Comparison of ENCODE assay signal across 33 mouse cellular contexts in genomic region chr12:56669451-56670122, GRCm38 (mm10). TPM values are rescaled to one million over a fixed set of nuclear protein-coding genes. Genes with fewer than 3 reads are reported as not detected.
A peak's percentile ranks its signal among the peaks of the same experiment; 100 is the strongest.
DNase-seq lines count a peak whose midpoint lies in the region; ATAC-seq and TF ChIP-seq lines count a peak whose summit lies in the region.
"Had no signal": no experiment of that assay in that cellular context is flagged by ENCODE, and none has a peak within 500 bp of the region (broad histone marks: within the 10 kb centered on the region; RNA-seq: fewer than 3 reads in every experiment).

No protein-coding gene starts in this region.

- no peaks in the 10 kb centered on the region for H3K4me1 ChIP-seq in embryonic facial prominence, embryonic 11.5 days (ENCODE audit: control insufficient read depth, insufficient read depth, low read length)
- H3K4me1 ChIP-seq in limb, embryonic 14.5 days (ENCODE audit: control insufficient read depth, insufficient read depth, low read length) = peaks cover 7% of the 10 kb centered on the region
- H3K4me1 ChIP-seq in kidney, embryonic 16.5 days (ENCODE audit: insufficient read depth, low read length) = no peaks in the 10 kb centered on the region
- H3K4me1 ChIP-seq: heart, embryonic 13.5 days; hindbrain, embryonic 10.5 days; hindbrain, embryonic 15.5 days; lung, embryonic 15.5 days; midbrain, embryonic 13.5 days; neural tube, embryonic 13.5 days; stomach, embryonic 15.5 days had no signal

- no peak overlapping the region for H3K27ac ChIP-seq in embryonic facial prominence, embryonic 11.5 days (replicated peaks; ENCODE audit: low read depth, low read length)
- peak overlapping the region; percentile 28; the same call in 1 of the 2 replicates for H3K27ac ChIP-seq in limb, embryonic 14.5 days (replicated peaks; ENCODE audit: low read depth, low read length)
- H3K27ac ChIP-seq in kidney, embryonic 16.5 days (ENCODE audit: low read length) = no peak overlapping the region
- H3K27ac ChIP-seq: heart, adult 2 months; heart, embryonic 13.5 days; hindbrain, embryonic 10.5 days; hindbrain, embryonic 15.5 days; lung, embryonic 15.5 days; midbrain, embryonic 13.5 days; neural tube, embryonic 13.5 days; stomach, embryonic 15.5 days had no signal

- H3K4me2 ChIP-seq in embryonic facial prominence, embryonic 11.5 days (ENCODE audit: low read depth, low read length) = no peak overlapping the region
- H3K4me2 ChIP-seq in limb, embryonic 14.5 days (replicated peaks; ENCODE audit: low read depth, low read length, severe bottlenecking) = peak overlapping the region; percentile 23
- no peak overlapping the region for H3K4me2 ChIP-seq in kidney, embryonic 16.5 days (replicated peaks; ENCODE audit: low read depth, low read length)
- H3K4me2 ChIP-seq: heart, embryonic 13.5 days; hindbrain, embryonic 15.5 days; liver, embryonic 11.5 days; lung, embryonic 15.5 days; midbrain, embryonic 13.5 days; neural tube, embryonic 13.5 days; stomach, embryonic 15.5 days had no signal

- peak; percentile 6 for DNase-seq in brain, embryonic 14.5 days (ENCODE audit: low read depth)
- peak; percentile 61 for DNase-seq in embryonic facial prominence, embryonic 11.5 days (ENCODE audit: low spot score)
- peak; percentile 76 for DNase-seq in forelimb bud, embryonic 11.5 days (ENCODE audit: low read depth, low spot score)
- DNase-seq in limb, embryonic 14.5 days (ENCODE audit: low spot score) = peak; percentile 73
- DNase-seq in ovary, postnatal 36 days (ENCODE audit: low spot score) = no peak
- DNase-seq: adrenal gland, adult 2 months; adrenal gland, postnatal 36 days; B cell, adult 2 months; cerebellum, adult 8-10 months; cerebellum, postnatal 25 days; gastrocnemius, postnatal 25 days; heart, adult 2 months; heart, postnatal 10 days; kidney, adult 11 months; kidney, postnatal 25 days; right cerebral cortex, postnatal 14 days; thymus, postnatal 25 days had no signal

- TF ChIP-seq POLR2A in brain, embryonic 14.5 days (IDR thresholded peaks at IDR 0.05; ENCODE audit: borderline replicate concordance, extremely low read depth, insufficient read depth, insufficient read length, poor library complexity, severe bottlenecking) = no peak
- no peak for TF ChIP-seq POLR2A in limb, embryonic 14.5 days (IDR thresholded peaks at IDR 0.05; ENCODE audit: borderline replicate concordance, extremely low read depth, insufficient read depth, insufficient read length)

- no peaks in the 10 kb centered on the region for H3K9me3 ChIP-seq in embryonic facial prominence, embryonic 11.5 days (replicated peaks; ENCODE audit: control insufficient read depth, low read length)
- no peaks in the 10 kb centered on the region for H3K9me3 ChIP-seq in limb, embryonic 14.5 days (ENCODE audit: control insufficient read depth, low read length)
- no peaks in the 10 kb centered on the region for H3K9me3 ChIP-seq in kidney, embryonic 16.5 days (ENCODE audit: low read length)
- H3K9me3 ChIP-seq: heart, embryonic 13.5 days; hindbrain, embryonic 10.5 days; hindbrain, embryonic 15.5 days; lung, embryonic 15.5 days; midbrain, embryonic 13.5 days; neural tube, embryonic 13.5 days; stomach, embryonic 15.5 days had no signal

- no peak overlapping the region for H3K4me3 ChIP-seq in embryonic facial prominence, embryonic 11.5 days (ENCODE audit: low read depth, low read length)
- H3K4me3 ChIP-seq in limb, embryonic 14.5 days (replicated peaks; ENCODE audit: low read length) = no peak overlapping the region
- no peak overlapping the region for H3K4me3 ChIP-seq in kidney, embryonic 16.5 days (ENCODE audit: low read length)
- H3K4me3 ChIP-seq: heart, adult 2 months; heart, embryonic 13.5 days; hindbrain, embryonic 10.5 days; hindbrain, embryonic 15.5 days; lung, embryonic 15.5 days; midbrain, embryonic 13.5 days; neural tube, embryonic 13.5 days; stomach, embryonic 15.5 days had no signal

- ATAC-seq in embryonic facial prominence, embryonic 11.5 days (replicated peaks; ENCODE audit: insufficient number of reproducible peaks, low FRiP score, low TSS enrichment, low read depth) = no peak; the same call in 1 of the 2 replicates
- peak; percentile 76 for ATAC-seq in limb, embryonic 14.5 days (ENCODE audit: low FRiP score, low read depth)
- no peak for ATAC-seq in kidney, embryonic 16.5 days (ENCODE audit: low FRiP score, low TSS enrichment)
- no peak for ATAC-seq in activated CD4-positive, CD25-positive, alpha-beta regulatory T cell, adult 4 months
- ATAC-seq: forebrain, embryonic 14.5 days; inflammation-experienced regulatory T-cells, adult 6 months; midbrain, embryonic 13.5 days had no signal

- H3K36me3 ChIP-seq in embryonic facial prominence, embryonic 11.5 days (replicated peaks; ENCODE audit: control insufficient read depth, insufficient read depth, low read depth, low read length) = no peaks in the 10 kb centered on the region
- no peaks in the 10 kb centered on the region for H3K36me3 ChIP-seq in limb, embryonic 14.5 days (ENCODE audit: control insufficient read depth, insufficient read depth, low read length)
- H3K36me3 ChIP-seq in kidney, embryonic 16.5 days (ENCODE audit: insufficient read depth, low read length) = no peaks in the 10 kb centered on the region
- H3K36me3 ChIP-seq: heart, embryonic 13.5 days; hindbrain, embryonic 10.5 days; hindbrain, embryonic 15.5 days; lung, embryonic 15.5 days; midbrain, embryonic 13.5 days; neural tube, embryonic 13.5 days; stomach, embryonic 15.5 days had no signal

- 47% methylated on average over 9 of the region's 9 CpGs for WGBS in embryonic facial prominence, embryonic 11.5 days
- WGBS in limb, embryonic 14.5 days = 33% methylated on average over 9 of the region's 9 CpGs
- WGBS in kidney, embryonic 16.5 days = 88% methylated on average over 9 of the region's 9 CpGs

- no peak overlapping the region for H3K9ac ChIP-seq in embryonic facial prominence, embryonic 11.5 days (replicated peaks; ENCODE audit: low read length)
- no peak overlapping the region for H3K9ac ChIP-seq in limb, embryonic 14.5 days (ENCODE audit: low read depth, low read length, severe bottlenecking)
- no peak overlapping the region for H3K9ac ChIP-seq in kidney, embryonic 16.5 days (replicated peaks; ENCODE audit: low read length)
- H3K9ac ChIP-seq: heart, embryonic 13.5 days; hindbrain, embryonic 15.5 days; lung, embryonic 15.5 days; midbrain, embryonic 13.5 days; neural tube, embryonic 13.5 days; stomach, embryonic 15.5 days had no signal

- H3K27me3 ChIP-seq in embryonic facial prominence, embryonic 11.5 days (ENCODE audit: control insufficient read depth, insufficient read depth, low read length) = no peaks in the 10 kb centered on the region
- no peaks in the 10 kb centered on the region for H3K27me3 ChIP-seq in limb, embryonic 14.5 days (ENCODE audit: control insufficient read depth, insufficient read depth, low read length)
- H3K27me3 ChIP-seq in kidney, embryonic 16.5 days (ENCODE audit: insufficient read depth, low read length) = peaks cover 4% of the 10 kb centered on the region; the same call in 1 of the 2 replicates
- H3K27me3 ChIP-seq: lung, embryonic 15.5 days; stomach, embryonic 15.5 days had no signal

- no peak for TF ChIP-seq CTCF in brain, embryonic 14.5 days (IDR thresholded peaks at IDR 0.05; ENCODE audit: borderline replicate concordance, extremely low read depth, insufficient read depth, insufficient read length)

RNA-seq across cellular contexts. Expression of gene Pax9, which starts 22.0 kb away (rescaled TPM):
- polyA plus RNA-seq in brain, embryonic 14.5 days (2012; rRNA removed) = 0.05 and 0.10 TPM in 2 replicates
- 10.5 and 11.9 TPM in 2 replicates for polyA plus RNA-seq in embryonic facial prominence, embryonic 11.5 days (2014; fragmentation: Nextera tagmentation; extraction: Ambion mirVana)
- 8.3 and 14.1 TPM in 2 replicates for polyA plus RNA-seq in limb, embryonic 14.5 days (2012; rRNA removed)
- polyA plus RNA-seq in limb, embryonic 14.5 days (2014; fragmentation: Nextera tagmentation; extraction: Ambion mirVana) = 3.8 and 4.3 TPM in 2 replicates
- polyA plus RNA-seq in kidney, embryonic 16.5 days (2015; fragmentation: Nextera tagmentation; extraction: Ambion mirVana) = 0.06 and 0.18 TPM in 2 replicates
- not detected for polyA plus RNA-seq in activated CD4-positive, CD25-positive, alpha-beta regulatory T cell, adult 4 months (2017; shearing (Covaris generic))
- polyA plus RNA-seq: adrenal gland, adult 2 months; forebrain, embryonic 14.5 days; frontal cortex, adult 2 months; hindbrain, embryonic 15.5 days; midbrain, embryonic 13.5 days; small intestine, adult 2 months had no signal

RNA-seq across cellular contexts. Expression of gene Nkx2-9, which starts 56.5 kb away (rescaled TPM):
- 0.26 and 0.29 TPM in 2 replicates for polyA plus RNA-seq in brain, embryonic 14.5 days (2012; rRNA removed)
- polyA plus RNA-seq in embryonic facial prominence, embryonic 11.5 days (2014; fragmentation: Nextera tagmentation; extraction: Ambion mirVana) = 0.49 TPM in 1 of 2 replicates, not detected in the other
- 0.13 and 0.19 TPM in 2 replicates for polyA plus RNA-seq in limb, embryonic 14.5 days (2012; rRNA removed)
- polyA plus RNA-seq in limb, embryonic 14.5 days (2014; fragmentation: Nextera tagmentation; extraction: Ambion mirVana) = not detected in 2 replicates
- polyA plus RNA-seq in kidney, embryonic 16.5 days (2015; fragmentation: Nextera tagmentation; extraction: Ambion mirVana) = not detected in 2 replicates
- not detected for polyA plus RNA-seq in activated CD4-positive, CD25-positive, alpha-beta regulatory T cell, adult 4 months (2017; shearing (Covaris generic))
- polyA plus RNA-seq: forebrain, embryonic 14.5 days; heart, adult 2 months; hindbrain, embryonic 15.5 days; inflammation-experienced regulatory T-cells, adult 6 months; kidney, embryonic 14.5 days; liver, embryonic 11.5 days; liver, embryonic 16.5 days; lung, embryonic 15.5 days; neural tube, embryonic 13.5 days; stomach, embryonic 15.5 days had no signal
